Mouse (Mus musculus) thymus, postnatal 36 days (tissue): ENCODE results near the gene Rpl9-ps1.

ENCODE experiments used
- DNase-seq, 2 experiments: peaks; one replicate each; pipeline ENCODE4 v3.0.0; 2022; ENCODE audit warnings: mixed read lengths in 2 of 2

Gene Rpl9-ps1

DNA sequence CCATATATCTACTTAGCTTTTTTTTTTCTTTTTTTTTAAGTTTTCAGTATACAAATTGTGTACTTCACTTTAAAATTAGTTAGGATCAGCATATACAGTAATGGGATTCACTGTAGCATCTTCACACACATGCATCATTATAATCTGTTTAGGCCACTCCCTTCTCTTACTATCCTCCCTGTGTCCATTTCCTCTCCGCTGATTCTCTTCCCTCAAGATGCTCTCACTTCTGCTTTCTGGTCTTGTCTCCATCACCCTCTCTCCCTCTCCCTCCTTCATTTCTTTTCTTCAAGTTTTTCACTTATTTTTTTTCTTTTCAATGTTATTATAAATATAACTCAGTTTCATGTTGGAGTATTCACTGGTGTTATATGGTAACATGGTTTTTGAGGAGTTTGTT, 26.4 kb downstream of the Rpl9-ps1 start:
- no peak for DNase-seq

DNA sequence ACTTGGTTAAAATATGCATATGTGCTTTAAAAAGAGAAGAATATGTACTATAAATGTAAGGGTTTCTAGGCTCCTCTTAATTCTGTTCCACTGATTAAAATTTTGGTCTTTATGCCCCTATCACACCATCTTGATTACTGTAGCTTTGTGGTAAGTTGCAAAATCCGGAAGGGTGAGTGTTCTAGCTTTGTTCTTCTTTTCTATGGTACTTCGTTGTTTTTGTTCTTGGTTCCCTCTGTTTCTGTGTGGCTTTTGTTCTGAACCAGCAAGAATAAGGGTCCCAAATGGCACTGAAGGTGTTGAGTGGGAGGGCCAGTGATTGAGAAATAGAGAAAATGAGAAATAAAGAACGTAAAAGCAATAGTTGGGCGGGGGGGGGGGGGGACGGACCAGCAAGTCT, 27.2 kb downstream of the Rpl9-ps1 start:
- no peak for DNase-seq

DNA sequence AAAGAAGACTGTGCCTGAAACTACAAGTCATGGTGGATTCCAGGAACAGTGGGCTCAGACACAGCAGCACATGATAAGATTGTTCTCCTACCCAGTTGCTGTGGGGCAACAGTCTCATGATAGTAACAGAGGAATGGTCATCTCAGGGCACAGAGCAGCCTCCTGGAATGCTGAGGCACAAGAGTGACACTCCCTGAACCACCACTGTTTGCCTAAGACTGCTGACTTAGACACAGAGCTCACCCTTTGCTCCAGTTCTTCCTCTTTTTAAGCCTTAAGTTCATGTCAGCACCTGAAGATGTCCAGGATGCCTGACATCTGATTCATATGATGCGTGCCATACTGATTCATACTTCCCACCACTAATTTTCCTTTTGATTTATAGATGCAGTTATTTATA, 28.8 kb downstream of the Rpl9-ps1 start:
- DNase-seq: no peak

DNA sequence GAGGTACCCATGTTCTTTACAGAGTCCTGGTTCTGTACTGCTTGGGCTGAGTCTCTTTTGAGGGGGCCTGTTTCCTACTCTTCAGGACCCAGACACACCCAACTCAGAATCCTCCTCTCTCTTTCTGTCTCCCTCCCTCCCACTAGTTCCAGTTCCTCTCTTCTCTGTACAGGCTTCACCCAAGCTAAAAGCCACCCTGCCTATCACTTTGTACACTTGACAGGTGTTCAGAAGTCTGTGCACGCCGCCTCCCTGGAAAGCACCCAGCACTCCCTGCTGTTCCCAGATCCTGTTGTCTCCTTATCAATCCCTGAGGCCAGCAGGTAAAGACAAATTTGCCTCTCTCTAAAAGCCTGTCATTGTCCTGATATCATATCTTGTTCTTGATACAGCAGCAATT, 34.5 kb downstream of the Rpl9-ps1 start:
- no peak for DNase-seq

DNA sequence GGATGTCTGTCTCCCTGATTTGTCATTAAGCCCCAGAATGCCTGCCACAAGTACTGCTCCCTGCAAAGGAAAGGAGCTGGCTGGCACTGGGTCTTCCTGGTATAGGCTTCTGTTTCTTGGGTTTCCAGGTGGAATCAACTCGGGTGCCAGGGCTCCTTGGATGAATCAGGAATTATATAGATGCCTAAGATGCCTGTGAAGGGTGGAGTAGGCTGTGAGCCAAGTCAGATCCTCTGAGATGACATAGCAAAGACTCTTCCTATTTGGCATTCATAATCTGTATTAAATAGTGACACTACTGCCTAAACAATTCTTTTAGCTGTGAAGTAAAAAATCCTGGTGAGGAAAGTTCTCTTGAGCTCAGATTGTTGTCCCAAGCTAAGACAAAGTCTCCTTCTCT, 39.0 kb downstream of the Rpl9-ps1 start:
- DNase-seq: no peak

DNA sequence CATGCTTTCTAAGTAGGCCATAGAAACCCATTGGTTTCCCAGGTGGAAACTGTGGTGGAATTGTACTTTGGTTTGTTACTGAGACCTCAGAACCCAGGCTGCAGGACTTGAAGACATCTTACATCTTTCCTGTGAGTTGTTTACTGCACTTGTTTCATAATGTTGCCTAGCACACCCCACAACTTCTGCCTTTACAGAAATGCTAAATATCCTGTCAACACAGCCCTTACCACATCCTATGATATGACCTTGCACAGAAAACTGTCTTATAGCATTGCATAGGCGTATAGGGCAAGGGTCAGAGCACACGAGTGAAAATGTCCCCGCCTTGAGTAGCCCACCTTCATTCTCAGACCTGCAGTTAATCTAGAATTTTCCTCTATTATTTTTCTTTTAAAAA, 39.9 kb downstream of the Rpl9-ps1 start:
- no peak for DNase-seq

DNA sequence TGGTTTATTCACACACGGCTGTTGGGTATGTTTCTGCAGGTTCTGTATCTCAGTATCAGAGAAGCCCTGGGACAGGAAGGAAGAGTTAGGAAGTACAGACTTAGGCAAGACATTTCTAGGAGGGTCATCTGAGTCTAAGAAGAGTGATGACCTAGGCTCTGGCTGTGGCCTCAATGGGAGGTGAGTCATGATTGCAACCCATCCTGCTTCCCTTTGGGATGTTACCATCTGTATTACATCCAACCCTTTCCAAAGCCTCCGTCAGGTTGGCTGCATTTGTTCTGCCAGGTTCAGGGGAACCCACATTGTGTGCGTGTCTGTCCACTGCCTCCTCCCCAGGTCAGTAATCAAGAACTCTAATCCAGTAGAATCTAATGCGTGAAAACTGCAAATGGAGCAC, 40.7 kb downstream of the Rpl9-ps1 start:
- no peak for DNase-seq

DNA sequence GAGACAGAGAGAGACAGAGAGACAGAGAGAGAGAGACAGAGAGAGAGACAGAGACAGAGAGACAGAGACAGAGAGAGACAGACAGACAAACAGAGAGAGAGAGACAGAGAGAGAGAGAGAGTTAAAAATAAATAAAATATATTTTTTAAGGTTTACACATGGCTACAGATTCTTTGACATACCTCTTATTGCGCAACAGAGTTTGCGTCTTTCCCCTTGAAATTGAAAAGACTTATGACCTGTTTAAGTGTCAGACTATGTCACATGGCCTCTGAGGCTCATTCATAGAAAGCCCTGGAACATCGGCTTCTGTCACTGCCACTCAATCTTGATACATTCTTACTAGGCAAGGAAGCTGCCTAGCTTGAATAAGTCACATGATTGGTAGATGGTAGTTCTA, 42.0 kb downstream of the Rpl9-ps1 start:
- no peak for DNase-seq

DNA sequence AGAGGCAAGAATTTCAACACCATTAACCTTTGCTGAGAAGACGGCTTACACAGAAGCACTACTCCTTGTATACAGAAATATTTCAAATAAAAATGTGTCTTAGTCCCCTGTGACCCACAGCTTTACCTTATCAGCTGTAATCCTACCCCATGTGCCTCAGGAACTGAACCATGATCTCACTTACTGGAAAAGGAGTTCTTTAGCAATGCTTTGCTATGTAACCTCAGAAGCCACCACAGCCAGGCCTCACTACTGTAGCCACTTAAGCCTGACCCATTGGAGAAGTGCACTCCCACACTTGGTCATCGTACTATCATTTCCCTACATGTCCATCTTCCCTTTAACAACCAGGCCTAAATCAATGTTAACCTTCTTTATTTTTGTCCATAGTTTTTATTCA, 44.8 kb downstream of the Rpl9-ps1 start:
- no peak for DNase-seq

DNA sequence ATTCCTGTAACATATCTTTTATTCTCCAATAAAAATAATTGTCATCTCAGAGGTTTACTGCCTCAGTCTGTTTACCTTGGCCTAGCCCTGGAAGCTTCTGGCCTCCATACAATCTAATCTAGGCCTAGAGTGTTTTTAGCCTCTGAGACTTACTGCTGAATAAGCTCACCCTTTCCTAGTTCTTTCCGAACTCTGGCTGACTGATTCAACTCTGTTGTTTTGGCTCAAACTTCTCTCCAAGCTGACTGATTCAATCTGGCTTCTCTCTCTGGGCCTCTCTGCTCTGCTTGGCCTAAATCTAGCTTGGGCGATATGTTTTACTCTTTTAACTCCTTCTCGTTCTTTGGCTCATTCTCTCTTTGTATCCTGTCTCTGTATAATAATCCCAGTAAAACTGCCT, 46.4 kb downstream of the Rpl9-ps1 start:
- no peak for DNase-seq

DNA sequence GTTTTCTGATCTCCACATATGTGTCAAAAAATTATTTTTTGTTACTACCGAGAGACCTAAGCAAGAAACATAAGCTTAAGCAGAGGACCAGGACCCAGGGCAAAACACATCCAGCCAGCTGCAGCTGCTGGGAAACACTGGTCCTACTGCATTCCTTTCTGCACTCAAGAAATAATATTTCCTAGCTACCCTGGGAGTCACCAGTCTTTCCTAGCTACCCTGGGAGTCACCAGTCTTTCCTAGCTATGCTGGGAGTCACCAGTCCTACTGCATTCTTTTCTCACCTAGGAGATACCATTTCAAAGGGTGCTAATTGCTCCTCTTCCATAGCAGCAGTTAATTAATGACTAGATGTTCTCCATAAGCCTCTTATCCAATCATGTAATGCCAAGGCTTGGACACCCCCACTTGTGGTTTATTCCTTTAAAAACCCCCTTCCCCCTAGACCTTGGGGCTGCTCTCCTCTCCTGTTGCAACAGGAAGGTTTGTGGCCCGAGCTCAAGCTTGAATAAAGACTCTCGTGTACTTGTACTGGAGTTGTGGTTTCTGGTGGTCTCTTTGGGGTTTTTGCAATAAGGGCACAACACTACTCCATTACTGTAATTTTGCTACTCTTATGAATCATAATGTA, 47.1 kb downstream of the Rpl9-ps1 start:
- DNase-seq: no peak

DNA sequence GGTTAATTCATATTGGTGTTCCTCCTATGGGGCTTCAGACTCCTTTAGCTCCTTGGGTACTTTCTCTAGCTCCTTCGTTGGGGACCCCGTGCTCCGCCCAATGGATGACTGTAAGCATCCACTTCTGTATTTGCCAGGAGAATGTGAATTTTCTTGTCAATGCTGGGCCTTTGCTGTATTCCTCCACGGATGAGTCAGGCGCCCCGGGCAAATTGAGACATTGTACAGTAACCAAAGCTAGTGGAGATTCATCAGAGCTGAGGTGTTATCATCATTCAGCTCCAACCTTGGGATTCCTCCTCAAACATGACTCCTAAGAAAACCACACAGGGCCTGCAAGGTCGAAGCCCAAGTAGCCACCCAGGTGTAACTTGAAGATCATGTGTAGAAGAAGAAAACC, 47.6 kb downstream of the Rpl9-ps1 start:
- DNase-seq: no peak

DNA sequence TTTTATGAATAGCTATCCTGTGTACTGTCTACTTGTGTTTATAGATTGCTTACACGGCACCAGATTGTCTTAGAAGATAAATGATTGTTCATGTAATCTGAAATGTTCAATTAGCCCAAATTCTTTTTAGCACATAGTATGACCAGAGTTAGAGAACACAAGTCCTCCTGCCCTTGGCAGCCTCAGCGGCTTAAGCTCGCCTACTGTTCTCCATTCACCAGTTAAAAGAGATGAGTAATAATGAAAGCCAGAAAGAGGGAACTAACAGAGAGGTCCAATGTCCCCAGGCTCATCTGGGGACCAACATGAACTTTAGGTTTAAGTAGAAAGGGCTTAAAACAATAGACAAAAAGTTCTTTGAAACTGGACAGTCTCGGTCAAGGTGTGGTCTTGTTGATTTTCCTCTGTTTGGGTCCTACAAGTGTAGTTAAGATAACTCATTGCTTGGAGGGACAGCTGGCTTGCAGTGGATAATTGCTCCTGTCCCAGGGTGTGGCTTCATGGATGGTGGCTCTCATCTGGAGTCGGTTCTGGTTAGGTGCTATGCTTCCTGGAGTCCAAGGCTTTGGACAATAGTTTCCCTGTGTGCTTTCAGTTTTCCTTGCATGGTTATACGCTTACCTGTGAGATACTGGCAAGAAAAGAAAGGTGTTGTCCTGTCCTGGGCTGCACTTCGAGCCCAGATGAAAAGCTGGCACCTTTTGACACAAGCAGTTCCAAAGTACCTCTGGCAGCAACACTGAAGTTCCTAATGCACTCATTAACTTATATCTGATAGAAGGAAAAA, 49.6 kb downstream of the Rpl9-ps1 start:
- no peak for DNase-seq
